Mouse (Mus musculus) cerebellum, adult 9-11 months (tissue): ENCODE data around the gene Vmn1r55.
"Not testable (repeated sequence)": the region's sequence is repeated elsewhere in the genome, so short reads cannot be mapped to it uniquely, and the experiment has no call there.

Experiments used
- DNase-seq: peaks from one replicate; pipeline ENCODE4 v3.0.0; 2022

The Vmn1r55 gene

GRCm38 (mm10) chr7:5149570-5149969 is at the start of gene Vmn1r55:
TSS of gene Vmn1r55 (minus strand) at chr7:5149670.
- DNase-seq: not testable (repeated sequence)

- DNase-seq: not testable (repeated sequence)
These were observed 47.2 kb upstream of the Vmn1r55 start, which contains the start of gene Vmn1r56 for GRCm38 (mm10) chr7:5196647-5197046. TSS of gene Vmn1r56 (minus strand) at chr7:5196747.

- DNase-seq: peak; percentile 49
These were observed 23.7 kb downstream of the Vmn1r55 start, which contains the start of gene Rasl2-9 for GRCm38 (mm10) chr7:5125549-5126406. TSS of gene Rasl2-9 (minus strand) at chr7:5125950.

GRCm38 (mm10) chr7:5125078-5125477 is 24.4 kb downstream of the Vmn1r55 start:
- no peak for DNase-seq

- no peak for DNase-seq
These were observed 32.6 kb downstream of the Vmn1r55 start, which contains the start of gene Rfpl4 for GRCm38 (mm10) chr7:5116850-5117249. TSS of gene Rfpl4 (minus strand) at chr7:5116950.

GRCm38 (mm10) chr7:5112701-5113100 is 36.8 kb downstream of the Vmn1r55 start:
- DNase-seq: no peak

GRCm38 (mm10) chr7:5109301-5109700 is 40.2 kb downstream of the Vmn1r55 start:
- DNase-seq: no peak

- no peak for DNase-seq
These were observed 41.2 kb downstream of the Vmn1r55 start for GRCm38 (mm10) chr7:5108272-5108671.

- DNase-seq: no peak
These were observed 46.9 kb downstream of the Vmn1r55 start for GRCm38 (mm10) chr7:5102564-5102963.

GRCm38 (mm10) chr7:5101066-5101663 is 48.3 kb downstream of the Vmn1r55 start:
- no peak for DNase-seq

GRCm38 (mm10) chr7:5099796-5100195 is 49.7 kb downstream of the Vmn1r55 start:
- DNase-seq: no peak

GRCm38 (mm10) chr7:5098769-5099168 is 50.7 kb downstream of the Vmn1r55 start:
- no peak for DNase-seq

GRCm38 (mm10) chr7:5092831-5093510 is 56.5 kb downstream of the Vmn1r55 start:
- DNase-seq: peak; percentile 4

GRCm38 (mm10) chr7:5092381-5092780 is 57.1 kb downstream of the Vmn1r55 start:
- DNase-seq: peak; percentile 4

- DNase-seq: peak; percentile 1
These were observed 58.3 kb downstream of the Vmn1r55 start for GRCm38 (mm10) chr7:5091008-5091728.

GRCm38 (mm10) chr7:5089853-5090252 is 59.6 kb downstream of the Vmn1r55 start:
- DNase-seq: peak; percentile 2

GRCm38 (mm10) chr7:5087886-5088285 is 61.6 kb downstream of the Vmn1r55 start:
- peak; percentile 5 for DNase-seq

- peak; percentile 5 for DNase-seq
These were observed 62.5 kb downstream of the Vmn1r55 start for GRCm38 (mm10) chr7:5086921-5087440.

GRCm38 (mm10) chr7:5085512-5085911 is 64.0 kb downstream of the Vmn1r55 start:
- DNase-seq: no peak

GRCm38 (mm10) chr7:5083325-5084105 is 66.0 kb downstream of the Vmn1r55 start:
- DNase-seq: peak; percentile 24

GRCm38 (mm10) chr7:5081939-5082338 is 67.5 kb downstream of the Vmn1r55 start:
- DNase-seq: peak; percentile 15

- DNase-seq: peak; percentile 31
These were observed 68.2 kb downstream of the Vmn1r55 start for GRCm38 (mm10) chr7:5081241-5081640.
